Mouse (Mus musculus): ENCODE data around the gene Olfr1039. TPM values are rescaled to one million over a fixed set of nuclear protein-coding genes. Genes with fewer than 3 reads are reported as not detected.
"Not testable (repeated sequence)": the region's sequence is repeated elsewhere in the genome, so short reads cannot be mapped to it uniquely, and the experiment has no call there.

Gene Olfr1039
- total RNA-seq (2021): not detected

DNA sequence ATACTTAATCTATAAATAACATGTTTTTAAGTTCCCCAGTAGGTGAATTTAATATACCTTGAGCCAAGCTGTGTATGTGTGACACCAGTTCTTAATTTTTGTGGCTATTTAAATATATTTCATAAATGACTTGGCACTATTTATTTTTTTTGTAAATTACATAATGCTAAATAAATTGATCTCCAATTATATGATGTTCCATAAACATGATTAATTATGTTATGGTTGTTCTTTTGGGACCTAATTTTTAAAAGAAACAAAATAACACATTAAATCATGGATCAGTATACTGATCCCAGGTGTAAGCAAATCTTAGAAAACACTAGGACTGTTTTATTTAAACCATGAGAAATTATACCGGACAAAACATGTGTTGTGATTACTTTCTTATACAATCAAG is at the start of gene Olfr1039:
Olfr1039 (minus strand) TSS at position 101 of the 400 bp plus-strand sequence.
- no peak for DNase-seq (ENCODE audit: low spot score in 2 of 2)
- intact Hi-C loops (cut with DNase I): no loop called here

DNA sequence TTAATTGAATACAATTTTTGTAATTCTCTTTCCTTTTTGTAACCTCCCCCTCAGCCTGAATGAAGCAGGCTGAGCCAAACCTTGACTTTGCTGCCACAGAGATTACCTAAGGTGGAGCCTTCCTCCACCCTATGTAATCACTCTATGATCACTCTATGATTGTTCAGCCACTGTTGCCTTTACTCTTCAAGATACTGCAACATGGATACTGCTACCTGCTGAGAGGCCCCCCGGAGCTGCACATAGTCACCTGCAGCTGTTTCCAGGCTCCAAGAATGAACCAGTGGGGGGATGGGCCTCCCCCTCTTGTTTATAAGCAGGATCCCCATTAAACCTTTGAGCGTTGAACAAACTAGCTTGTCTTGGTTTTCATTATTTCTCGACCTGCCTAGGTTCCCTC is 44.2 kb upstream of the Olfr1039 start:
- intact Hi-C loops (cut with DNase I): no loop called here
- no peak for DNase-seq (ENCODE audit: low spot score in 2 of 2)

GRCm38 (mm10) chr2:86177720-86178119 is 42.0 kb upstream of the Olfr1039 start, which contains the start of gene Olfr1044:
Gene Olfr1044 (minus strand): TSS chr2:86177820.
- no peak for DNase-seq (ENCODE audit: low spot score in 2 of 2)
- intact Hi-C loops (cut with DNase I): no loop called here

DNA sequence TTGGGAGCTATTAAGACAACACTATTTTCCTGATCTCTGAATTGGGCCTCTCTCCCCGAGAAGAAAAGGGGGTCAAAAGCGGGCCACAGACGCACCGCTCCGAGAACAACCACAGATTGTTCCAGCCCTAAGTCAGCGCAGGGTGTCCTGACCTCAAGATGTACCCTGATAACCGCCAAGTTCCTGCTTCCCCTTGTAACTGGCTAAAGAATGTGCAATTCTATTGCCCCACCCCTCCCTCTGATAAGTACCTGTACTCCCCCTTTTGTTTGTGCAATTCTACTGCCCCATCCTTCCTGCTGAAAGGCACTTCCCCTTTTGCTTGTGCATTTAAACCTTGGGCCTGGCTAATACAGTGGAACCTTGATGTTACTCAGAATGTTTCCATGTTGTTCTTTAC is 39.7 kb upstream of the Olfr1039 start:
- intact Hi-C loops (cut with DNase I); DNase-seq (ENCODE audit: low spot score in 2 of 2): not testable (repeated sequence)

- intact Hi-C loops (cut with DNase I): no loop called here
- no peak for DNase-seq (ENCODE audit: low spot score in 2 of 2)
Observed at GRCm38 (mm10) chr2:86167422-86167821, 31.7 kb upstream of the Olfr1039 start, which contains the start of gene Olfr1043. Gene Olfr1043 (minus strand): TSS chr2:86167522.

DNA sequence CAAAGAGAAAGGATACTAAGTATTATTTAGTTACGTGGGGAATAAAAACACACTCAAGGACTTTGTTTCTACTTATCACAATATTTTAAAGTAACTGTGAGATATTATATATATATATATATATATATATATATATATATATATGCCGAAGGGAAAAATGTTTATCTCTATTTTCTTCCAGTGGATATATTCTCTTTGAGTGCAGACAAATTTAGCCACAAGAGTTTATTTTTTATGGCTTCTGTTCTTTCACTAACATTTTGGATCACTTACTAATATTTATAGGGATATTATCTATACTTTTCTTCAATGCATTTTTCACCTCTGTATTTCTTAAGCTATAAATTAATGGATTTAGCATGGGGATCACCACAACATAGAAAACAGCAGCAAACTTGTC is 26.0 kb upstream of the Olfr1039 start, which contains the start of gene Olfr1042:
Olfr1042 (minus strand) TSS at position 101 of the 400 bp plus-strand sequence.
- intact Hi-C loops (cut with DNase I): no loop called here

DNA sequence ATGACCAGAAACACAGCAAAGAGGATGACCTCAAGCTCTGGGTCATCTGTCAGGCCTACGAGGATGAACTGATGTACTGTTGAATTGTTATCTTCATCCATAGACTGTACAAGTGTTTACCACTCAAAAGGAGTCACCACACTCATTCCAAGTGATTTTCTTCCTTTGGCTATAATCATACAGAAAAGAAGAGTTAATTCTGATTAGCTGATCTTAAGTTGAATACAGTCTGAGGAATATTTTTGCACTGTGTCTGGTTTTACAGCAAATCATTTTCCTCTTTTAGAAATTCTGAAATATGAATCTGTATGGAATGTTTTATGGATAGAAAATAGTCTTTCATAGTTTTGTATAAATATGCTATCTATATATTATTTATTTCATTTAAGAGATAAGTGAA is 10.9 kb upstream of the Olfr1039 start, which contains the start of gene Olfr1040:
Olfr1040 (minus strand) TSS at position 101 of the 400 bp plus-strand sequence.
- DNase-seq (ENCODE audit: low spot score in 2 of 2): no peak
- intact Hi-C loops (cut with DNase I): no loop called here

More for the DNA sequence above, 26.0 kb upstream of the Olfr1039 start, which contains the start of gene Olfr1042:
- DNase-seq (ENCODE audit: low spot score in 2 of 2): no peak

DNA sequence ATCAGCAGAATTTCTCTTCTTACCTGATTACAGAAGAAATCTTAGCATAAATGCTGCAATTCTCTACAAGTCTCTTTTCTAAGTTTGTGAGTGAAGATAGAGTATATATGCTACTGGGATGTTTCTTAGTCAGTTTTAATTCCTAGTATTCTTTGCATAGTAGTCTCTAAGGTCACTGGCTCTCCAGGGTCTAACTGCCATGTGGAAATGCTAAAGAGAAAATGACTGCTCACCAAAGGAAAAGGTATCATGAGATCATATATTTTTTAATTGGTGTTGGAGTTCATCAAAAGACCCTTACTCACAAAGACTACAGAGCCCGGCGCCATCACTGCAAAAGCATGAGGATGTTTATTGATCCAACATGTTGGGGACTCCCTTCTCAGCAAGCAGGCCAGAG is 48.4 kb downstream of the Olfr1039 start, which contains the start of gene Olfr1037:
Olfr1037 (minus strand) TSS at position 101 of the 400 bp plus-strand sequence.
- intact Hi-C loops (cut with DNase I): no loop called here
- DNase-seq (ENCODE audit: low spot score in 2 of 2): no peak

- intact Hi-C loops (cut with DNase I): not testable (repeated sequence)
Observed at GRCm38 (mm10) chr2:86080478-86080877, 55.2 kb downstream of the Olfr1039 start.

More at GRCm38 (mm10) chr2:86080478-86080877, 55.2 kb downstream of the Olfr1039 start:
- not testable (repeated sequence) for DNase-seq (ENCODE audit: low spot score in 2 of 2)

Other genes starting within 250 kb of the Olfr1039 start
- gene Olfr1024, start 230.9 kb downstream of the Olfr1039 start, total RNA-seq (2021): not detected
- not detected for gene Olfr1025-ps1, start 220.7 kb downstream of the Olfr1039 start, total RNA-seq (2021)
- not detected for gene Olfr1026, start 214.4 kb downstream of the Olfr1039 start, total RNA-seq (2021)
- gene Olfr1028, start 185.5 kb downstream of the Olfr1039 start, total RNA-seq (2021): not detected
- gene Olfr1029, start 162.0 kb downstream of the Olfr1039 start, total RNA-seq (2021): not detected
- gene Olfr1030, start 156.7 kb downstream of the Olfr1039 start, total RNA-seq (2021): not detected
- gene Olfr1031, start 145.6 kb downstream of the Olfr1039 start, total RNA-seq (2021): not detected
- not detected for gene Olfr1032, start 130.4 kb downstream of the Olfr1039 start, total RNA-seq (2021)
- gene Olfr1033, start 115.3 kb downstream of the Olfr1039 start, total RNA-seq (2021): not detected
- not detected for gene Olfr1034, start 90.1 kb downstream of the Olfr1039 start, total RNA-seq (2021)
- not detected for gene Olfr1036, start 61.9 kb downstream of the Olfr1039 start, total RNA-seq (2021)
- gene Olfr1037, start 48.5 kb downstream of the Olfr1039 start, total RNA-seq (2021): not detected
- not detected for gene Olfr1040, start 10.8 kb upstream of the Olfr1039 start, total RNA-seq (2021)
- gene Olfr1042, start 25.9 kb upstream of the Olfr1039 start, total RNA-seq (2021): not detected
- not detected for gene Olfr1043, start 31.6 kb upstream of the Olfr1039 start, total RNA-seq (2021)
- gene Olfr1044, start 41.9 kb upstream of the Olfr1039 start, total RNA-seq (2021): not detected
- not detected for gene Olfr52, start 49.8 kb upstream of the Olfr1039 start, total RNA-seq (2021)
- not detected for gene Olfr1045, start 67.1 kb upstream of the Olfr1039 start, total RNA-seq (2021)
- gene Olfr1046, start 83.4 kb upstream of the Olfr1039 start, total RNA-seq (2021): not detected
- not detected for gene Olfr1047, start 95.5 kb upstream of the Olfr1039 start, total RNA-seq (2021)
- gene Olfr1048, start 104.4 kb upstream of the Olfr1039 start, total RNA-seq (2021): not detected
- gene Olfr1049, start 122.4 kb upstream of the Olfr1039 start, total RNA-seq (2021): not detected
- gene Olfr1051, start 143.2 kb upstream of the Olfr1039 start, total RNA-seq (2021): not detected
- gene Olfr1052, start 156.5 kb upstream of the Olfr1039 start, total RNA-seq (2021): not detected
- not detected for gene Olfr1053, start 179.4 kb upstream of the Olfr1039 start, total RNA-seq (2021)
- not detected for gene Olfr1054, start 199.5 kb upstream of the Olfr1039 start, total RNA-seq (2021)
- not detected for gene Olfr1055, start 214.4 kb upstream of the Olfr1039 start, total RNA-seq (2021)
- not detected for gene Olfr1056, start 226.5 kb upstream of the Olfr1039 start, total RNA-seq (2021)
- gene Olfr1057, start 242.5 kb upstream of the Olfr1039 start, total RNA-seq (2021): not detected

Measured in left cerebral cortex, postnatal 25 days (tissue).